Mouse (Mus musculus): ENCODE data around the gene Rbm43.

DNA sequence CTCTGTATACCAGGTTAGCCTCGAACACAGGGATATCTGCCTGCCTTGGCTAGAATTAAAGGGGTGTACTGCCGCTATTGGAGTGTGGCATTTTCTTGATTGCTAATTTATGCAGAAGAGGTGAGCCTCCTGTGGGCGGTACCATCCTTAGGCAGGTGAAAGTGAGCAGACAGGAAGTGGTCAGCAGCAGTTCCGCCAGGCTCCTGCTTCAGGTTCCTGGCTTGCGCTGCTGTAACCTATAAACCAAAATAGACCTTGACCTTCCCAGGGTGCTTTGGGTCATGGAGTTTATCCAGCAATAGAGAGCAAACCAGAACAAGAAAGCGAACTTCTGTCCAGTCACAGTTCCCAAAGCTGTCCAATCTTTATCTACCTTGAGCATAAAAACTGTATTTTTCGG, 958 bp upstream of the Rbm43 start:
- TF ChIP-seq CTCF (IDR thresholded peaks at IDR 0.05; ENCODE audit: low read depth, low read length) (no peak), POLR2A (IDR thresholded peaks at IDR 0.05; ENCODE audit: borderline replicate concordance, low read depth, low read length) (no peak)

Measured in bone marrow macrophage, adult 2 months (primary cell).